Mouse (Mus musculus): ENCODE data around the gene Nfix. TPM values are rescaled to one million over a fixed set of nuclear protein-coding genes. Genes with fewer than 3 reads are reported as not detected.
A peak's percentile ranks its signal among the peaks of the same experiment; 100 is the strongest.

Nfix gene
- total RNA-seq, 1 experiment, result 0.89 TPM

GRCm38 (mm10) chr8:84806031-84806430 is 5.9 kb upstream of the Nfix start:
- Histone ChIP-seq H3K4me3 (ENCODE audit: insufficient read depth in 1 of 2, low read depth in 1 of 2, low read length in 2 of 2, poor library complexity in 1 of 2, severe bottlenecking in 1 of 2) (no peak overlapping the region), H3K9ac (ENCODE audit: insufficient read depth, low read depth, low read length, poor library complexity, severe bottlenecking) (no peak overlapping the region), H3K9me3 (ENCODE audit: control insufficient read depth, insufficient read depth, low read depth, low read length) (no peaks in the 10 kb centered on the region), H3K27ac (ENCODE audit: insufficient read depth, low read depth, low read length, poor library complexity, severe bottlenecking) (no peak overlapping the region), H3K4me1 (ENCODE audit: control insufficient read depth in 2 of 2, insufficient read depth in 2 of 2, low read length in 2 of 2, poor library complexity in 1 of 2) (no peaks in the 10 kb centered on the region), H3K36me3 (ENCODE audit: control insufficient read depth, insufficient read depth, low read length, poor library complexity, severe bottlenecking) (no peaks in the 10 kb centered on the region)
- no peak for TF ChIP-seq MAFK (IDR thresholded peaks at IDR 0.05; ENCODE audit: insufficient read depth, low read depth, low read length)
- no peak for TF ChIP-seq CHD2 (IDR thresholded peaks at IDR 0.05; ENCODE audit: low read depth, low read length)
- TF ChIP-seq ZC3H11A (IDR thresholded peaks at IDR 0.05; ENCODE audit: borderline replicate concordance, low read depth, low read length), result no peak
- no peak for TF ChIP-seq ZNF384 (IDR thresholded peaks at IDR 0.05; ENCODE audit: low read depth, low read length)
- TF ChIP-seq HCFC1 (IDR thresholded peaks at IDR 0.05; ENCODE audit: borderline replicate concordance, insufficient read depth, low read length), result no peak
- no peak for DNase-seq (ENCODE audit: low read depth, low spot score)
- in situ Hi-C loops (cut with MboI; ENCODE audit: low sequenced_read_pairs in 2 of 2, unreplicated experiment in 2 of 2), result no loop called here

GRCm38 (mm10) chr8:84799136-84799931 is 810 bp downstream of the Nfix start:
- Histone ChIP-seq H3K36me3 (ENCODE audit: control insufficient read depth, insufficient read depth, low read length, poor library complexity, severe bottlenecking) (no peaks in the 10 kb centered on the region), H3K9me3 (ENCODE audit: control insufficient read depth, insufficient read depth, low read depth, low read length) (no peaks in the 10 kb centered on the region), H3K4me3 (ENCODE audit: insufficient read depth in 1 of 2, low read depth in 1 of 2, low read length in 2 of 2, poor library complexity in 1 of 2, severe bottlenecking in 1 of 2) (peak overlapping the region; percentile 60 to 79), H3K4me1 (ENCODE audit: control insufficient read depth in 2 of 2, insufficient read depth in 2 of 2, low read length in 2 of 2, poor library complexity in 1 of 2) (no peaks in the 10 kb centered on the region), H3K9ac (ENCODE audit: insufficient read depth, low read depth, low read length, poor library complexity, severe bottlenecking) (peak overlapping the region; percentile 69), H3K27ac (ENCODE audit: insufficient read depth, low read depth, low read length, poor library complexity, severe bottlenecking) (no peak overlapping the region)
- in situ Hi-C loops (cut with MboI; ENCODE audit: low sequenced_read_pairs in 2 of 2, unreplicated experiment in 2 of 2), result no loop called here
- no peak for DNase-seq (ENCODE audit: low read depth, low spot score)
- TF ChIP-seq CHD2 (IDR thresholded peaks at IDR 0.05; ENCODE audit: low read depth, low read length), result no peak
- TF ChIP-seq ZC3H11A (IDR thresholded peaks at IDR 0.05; ENCODE audit: borderline replicate concordance, low read depth, low read length), result no peak
- no peak for TF ChIP-seq ZNF384 (IDR thresholded peaks at IDR 0.05; ENCODE audit: low read depth, low read length)
- no peak for TF ChIP-seq HCFC1 (IDR thresholded peaks at IDR 0.05; ENCODE audit: borderline replicate concordance, insufficient read depth, low read length)
- no peak for TF ChIP-seq MAFK (IDR thresholded peaks at IDR 0.05; ENCODE audit: insufficient read depth, low read depth, low read length)

- Histone ChIP-seq H3K27ac (ENCODE audit: insufficient read depth, low read depth, low read length, poor library complexity, severe bottlenecking) (no peak overlapping the region), H3K4me1 (ENCODE audit: control insufficient read depth in 2 of 2, insufficient read depth in 2 of 2, low read length in 2 of 2, poor library complexity in 1 of 2) (no peaks in the 10 kb centered on the region), H3K36me3 (ENCODE audit: control insufficient read depth, insufficient read depth, low read length, poor library complexity, severe bottlenecking) (no peaks in the 10 kb centered on the region), H3K9me3 (ENCODE audit: control insufficient read depth, insufficient read depth, low read depth, low read length) (no peaks in the 10 kb centered on the region), H3K4me3 (ENCODE audit: insufficient read depth in 1 of 2, low read depth in 1 of 2, low read length in 2 of 2, poor library complexity in 1 of 2, severe bottlenecking in 1 of 2) (peak overlapping the region; percentile 60 to 79; a peak in 2 of 4 replicates), H3K9ac (ENCODE audit: insufficient read depth, low read depth, low read length, poor library complexity, severe bottlenecking) (no peak overlapping the region)
- in situ Hi-C loops (cut with MboI; ENCODE audit: low sequenced_read_pairs in 2 of 2, unreplicated experiment in 2 of 2), result no loop called here
- no peak for TF ChIP-seq MAFK (IDR thresholded peaks at IDR 0.05; ENCODE audit: insufficient read depth, low read depth, low read length)
- no peak for TF ChIP-seq HCFC1 (IDR thresholded peaks at IDR 0.05; ENCODE audit: borderline replicate concordance, insufficient read depth, low read length)
- TF ChIP-seq ZC3H11A (IDR thresholded peaks at IDR 0.05; ENCODE audit: borderline replicate concordance, low read depth, low read length), result no peak
- no peak for TF ChIP-seq CHD2 (IDR thresholded peaks at IDR 0.05; ENCODE audit: low read depth, low read length)
- TF ChIP-seq ZNF384 (IDR thresholded peaks at IDR 0.05; ENCODE audit: low read depth, low read length), result no peak
- no peak for DNase-seq (ENCODE audit: low read depth, low spot score)
Observed at GRCm38 (mm10) chr8:84798446-84799135, 1.6 kb downstream of the Nfix start.

GRCm38 (mm10) chr8:84797971-84798370 is 2.2 kb downstream of the Nfix start:
- no peak overlapping the region for H3K4me3 ChIP-seq (ENCODE audit: insufficient read depth in 1 of 2, low read depth in 1 of 2, low read length in 2 of 2, poor library complexity in 1 of 2, severe bottlenecking in 1 of 2)
- H3K4me1 ChIP-seq (ENCODE audit: control insufficient read depth in 2 of 2, insufficient read depth in 2 of 2, low read length in 2 of 2, poor library complexity in 1 of 2), result no peaks in the 10 kb centered on the region
- no peak overlapping the region for H3K9ac ChIP-seq (ENCODE audit: insufficient read depth, low read depth, low read length, poor library complexity, severe bottlenecking)
- H3K27ac ChIP-seq (ENCODE audit: insufficient read depth, low read depth, low read length, poor library complexity, severe bottlenecking), result no peak overlapping the region
- TF ChIP-seq CHD2 (IDR thresholded peaks at IDR 0.05; ENCODE audit: low read depth, low read length) (no peak), HCFC1 (IDR thresholded peaks at IDR 0.05; ENCODE audit: borderline replicate concordance, insufficient read depth, low read length) (no peak), MAFK (IDR thresholded peaks at IDR 0.05; ENCODE audit: insufficient read depth, low read depth, low read length) (no peak), ZC3H11A (IDR thresholded peaks at IDR 0.05; ENCODE audit: borderline replicate concordance, low read depth, low read length) (no peak), ZNF384 (IDR thresholded peaks at IDR 0.05; ENCODE audit: low read depth, low read length) (no peak)
- no peaks in the 10 kb centered on the region for H3K9me3 ChIP-seq (ENCODE audit: control insufficient read depth, insufficient read depth, low read depth, low read length)
- no peaks in the 10 kb centered on the region for H3K36me3 ChIP-seq (ENCODE audit: control insufficient read depth, insufficient read depth, low read length, poor library complexity, severe bottlenecking)
- in situ Hi-C loops (cut with MboI; ENCODE audit: low sequenced_read_pairs in 2 of 2, unreplicated experiment in 2 of 2), result no loop called here
- no peak for DNase-seq (ENCODE audit: low read depth, low spot score)

All from ES-E14 (cell line).